Mouse (Mus musculus) testis, adult 2 months (tissue): ENCODE results near the gene Bach2. TPM values are rescaled to one million over a fixed set of nuclear protein-coding genes. Genes with fewer than 3 reads are reported as not detected.

ENCODE experiments used
- H3K27ac ChIP-seq: fragments of 200-500 bp; 2 replicates; pipeline ENCODE4 v1.5.1; 2012; ENCODE audit warnings: low read depth, low read length; ENCODE audit not compliant: control insufficient read depth, insufficient read depth
- H3K27me3 ChIP-seq: fragments of 200-500 bp; 2 replicates; pipeline ENCODE4 v1.6.1; 2012; ENCODE audit warnings: mild to moderate bottlenecking, low read length, moderate library complexity; ENCODE audit not compliant: control insufficient read depth, insufficient read depth
- H3K36me3 ChIP-seq: fragments of 200-500 bp; 2 replicates; pipeline ENCODE4 v1.6.1; 2012; ENCODE audit warnings: mild to moderate bottlenecking, low read length; ENCODE audit not compliant: control insufficient read depth, insufficient read depth
- H3K4me1 ChIP-seq: fragments of 200-500 bp; 2 replicates; pipeline ENCODE4 v1.6.1; 2012; ENCODE audit warnings: low read length; ENCODE audit not compliant: control insufficient read depth, insufficient read depth
- H3K4me3 ChIP-seq: fragments of 200-500 bp; 2 replicates; pipeline ENCODE4 v1.5.1; 2012; ENCODE audit warnings: low read depth, mild to moderate bottlenecking, low read length, moderate library complexity, mixed read lengths; ENCODE audit not compliant: control insufficient read depth
- CTCF ChIP-seq: fragments of 200-500 bp; IDR thresholded peaks from 2 replicates; pipeline ENCODE4 v1.5.1; 2012; ENCODE audit warnings: low read depth, mild to moderate bottlenecking, inconsistent platforms, low read length, moderate library complexity; ENCODE audit not compliant: control insufficient read depth, insufficient read depth, insufficient replicate concordance
- POLR2A ChIP-seq: fragments of 200-500 bp; IDR thresholded peaks from 2 replicates; pipeline ENCODE4 v1.6.1; 2012; ENCODE audit warnings: low read depth, mild to moderate bottlenecking, inconsistent platforms, low read length, moderate library complexity; ENCODE audit not compliant: control insufficient read depth
- polyA plus RNA-seq: library from polyadenylated mRNA; depleted of rRNA; stranded (reverse); fragments of >200 nt; gene quantifications from 2 replicates; pipeline ENCODE4 v1.2.3, GENCODE M21; 2012

The Bach2 gene
- polyA plus RNA-seq, 1 experiment = 2.3 TPM

GRCm38 (mm10) chr4:32504236-32504635 lies 265.6 kb downstream of the Bach2 start:
- Histone ChIP-seq H3K27me3 (no peaks in the 10 kb centered on the region), H3K36me3 (no peaks in the 10 kb centered on the region), H3K4me1 (no peaks in the 10 kb centered on the region), H3K4me3 (no peak overlapping the region), H3K27ac (no peak overlapping the region)
- TF ChIP-seq POLR2A (no peak), CTCF (no peak)

- no peaks in the 10 kb centered on the region for H3K27me3 ChIP-seq
- H3K4me3 ChIP-seq = no peak overlapping the region
- no peaks in the 10 kb centered on the region for H3K4me1 ChIP-seq
- H3K27ac ChIP-seq = no peak overlapping the region
- TF ChIP-seq POLR2A (no peak), CTCF (no peak)
- H3K36me3 ChIP-seq = no peaks in the 10 kb centered on the region
Measured at GRCm38 (mm10) chr4:32506306-32506808, 267.8 kb downstream of the Bach2 start.

- Histone ChIP-seq H3K4me3 (no peak overlapping the region), H3K36me3 (no peaks in the 10 kb centered on the region), H3K4me1 (no peaks in the 10 kb centered on the region), H3K27ac (no peak overlapping the region), H3K27me3 (no peaks in the 10 kb centered on the region)
- no peak for TF ChIP-seq CTCF
- no peak for TF ChIP-seq POLR2A
Measured at GRCm38 (mm10) chr4:32507041-32507440, 268.4 kb downstream of the Bach2 start.

DNA sequence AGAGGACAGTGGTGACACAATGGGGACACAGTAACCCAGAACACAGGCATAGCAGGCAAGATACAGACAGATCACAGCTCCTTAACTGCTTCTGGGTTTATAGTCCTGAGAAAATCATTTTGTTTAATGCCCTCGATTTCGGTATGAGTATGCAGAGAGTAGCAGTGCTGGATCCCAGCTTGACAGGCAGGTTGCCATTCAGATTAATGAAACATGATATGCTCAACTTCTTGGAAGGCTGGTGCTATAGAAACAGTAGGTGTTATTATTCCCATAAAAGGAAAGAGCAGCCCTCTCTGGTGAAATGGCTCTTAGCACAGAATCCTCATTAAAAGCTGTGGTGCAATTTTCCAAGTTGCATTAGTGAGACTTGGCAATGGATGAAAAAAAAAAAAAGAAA lies 270.0 kb downstream of the Bach2 start:
- TF ChIP-seq CTCF (no peak), POLR2A (no peak)
- Histone ChIP-seq H3K4me1 (no peaks in the 10 kb centered on the region), H3K4me3 (no peak overlapping the region), H3K27me3 (no peaks in the 10 kb centered on the region), H3K27ac (no peak overlapping the region), H3K36me3 (no peaks in the 10 kb centered on the region)

DNA sequence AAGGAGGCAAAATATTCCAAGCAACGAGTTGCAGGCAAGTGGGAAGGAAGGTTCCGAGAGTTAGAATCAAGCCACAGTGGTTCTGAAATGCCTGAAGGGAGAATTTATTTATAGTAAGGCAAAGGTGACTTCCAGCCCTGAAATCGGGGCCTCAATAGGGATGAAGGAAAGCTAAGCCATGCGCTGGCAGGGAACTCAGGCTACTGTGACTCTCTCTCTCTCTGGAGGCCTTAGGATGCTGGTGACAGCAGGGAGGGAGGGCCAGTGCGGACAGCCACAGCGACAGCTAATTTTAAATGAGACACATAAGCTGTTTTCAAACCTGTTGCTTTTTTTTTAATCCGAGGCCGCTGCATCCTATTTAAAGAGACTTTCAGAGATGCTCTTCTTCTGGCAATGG lies 270.4 kb downstream of the Bach2 start:
- no peak for TF ChIP-seq CTCF
- Histone ChIP-seq H3K27me3 (no peaks in the 10 kb centered on the region), H3K36me3 (no peaks in the 10 kb centered on the region), H3K27ac (no peak overlapping the region), H3K4me3 (no peak overlapping the region), H3K4me1 (no peaks in the 10 kb centered on the region)

DNA sequence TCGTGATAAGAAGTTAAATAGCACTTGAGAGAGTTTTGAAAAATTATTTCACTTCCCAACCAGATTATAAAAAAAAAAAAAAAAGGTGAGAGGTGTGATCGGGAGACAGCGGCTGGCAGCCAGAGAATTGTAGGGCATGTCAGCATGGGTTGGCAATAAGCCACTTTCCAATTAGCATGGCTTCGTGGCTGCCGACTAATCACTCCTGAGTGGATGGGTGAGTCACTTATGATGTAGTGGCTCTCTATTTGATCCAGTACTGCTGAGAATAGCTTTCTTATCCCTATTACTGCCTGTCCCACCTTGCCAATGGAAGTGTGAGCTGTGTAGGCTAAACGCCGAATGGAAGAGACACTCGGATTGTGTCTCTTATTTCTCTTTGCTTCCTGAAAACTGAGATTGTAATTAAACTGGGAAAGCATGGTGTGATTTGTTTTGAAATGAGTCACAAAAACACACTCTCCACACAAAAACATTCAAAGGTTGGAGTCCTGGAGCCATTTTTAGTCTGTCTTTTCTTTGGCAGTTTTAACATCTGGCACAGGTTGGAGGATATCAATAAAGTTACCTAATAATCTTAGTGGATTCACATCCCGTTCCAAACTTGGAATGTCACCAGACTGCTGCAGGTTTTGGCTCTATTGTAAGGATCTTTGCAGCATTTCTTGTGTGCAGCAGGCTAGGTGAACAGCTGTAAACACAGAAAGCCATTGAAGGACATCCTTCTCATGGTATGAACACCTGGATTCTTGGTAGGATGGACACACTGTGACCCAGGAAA lies 271.4 kb downstream of the Bach2 start:
- no peak overlapping the region for H3K27ac ChIP-seq
- H3K4me3 ChIP-seq = no peak overlapping the region
- H3K36me3 ChIP-seq = no peaks in the 10 kb centered on the region
- no peaks in the 10 kb centered on the region for H3K4me1 ChIP-seq
- TF ChIP-seq POLR2A = no peak
- H3K27me3 ChIP-seq = no peaks in the 10 kb centered on the region

- no peaks in the 10 kb centered on the region for H3K27me3 ChIP-seq
- no peaks in the 10 kb centered on the region for H3K36me3 ChIP-seq
- H3K4me3 ChIP-seq = no peak overlapping the region
- no peak overlapping the region for H3K27ac ChIP-seq
- TF ChIP-seq POLR2A = no peak
- TF ChIP-seq CTCF = no peak
- H3K4me1 ChIP-seq = no peaks in the 10 kb centered on the region
Measured at GRCm38 (mm10) chr4:32510940-32511339, 272.3 kb downstream of the Bach2 start.

- no peaks in the 10 kb centered on the region for H3K27me3 ChIP-seq
- TF ChIP-seq CTCF (no peak), POLR2A (no peak)
- H3K27ac ChIP-seq = no peak overlapping the region
- no peak overlapping the region for H3K4me3 ChIP-seq
- H3K36me3 ChIP-seq = no peaks in the 10 kb centered on the region
- H3K4me1 ChIP-seq = no peaks in the 10 kb centered on the region
Measured at GRCm38 (mm10) chr4:32516126-32516525, 277.5 kb downstream of the Bach2 start.
